Mouse (Mus musculus): Measurements from ENCODE around the gene Gm49393. TPM values are rescaled to one million over a fixed set of nuclear protein-coding genes. Genes with fewer than 3 reads are reported as not detected.
"Not testable (repeated sequence)": the region's sequence is repeated elsewhere in the genome, so short reads cannot be mapped to it uniquely, and the experiment has no call there.

The Gm49393 gene
- not detected in 2 replicates for polyA plus RNA-seq (2014; fragmentation: Nextera tagmentation; extraction: Ambion mirVana)

DNA sequence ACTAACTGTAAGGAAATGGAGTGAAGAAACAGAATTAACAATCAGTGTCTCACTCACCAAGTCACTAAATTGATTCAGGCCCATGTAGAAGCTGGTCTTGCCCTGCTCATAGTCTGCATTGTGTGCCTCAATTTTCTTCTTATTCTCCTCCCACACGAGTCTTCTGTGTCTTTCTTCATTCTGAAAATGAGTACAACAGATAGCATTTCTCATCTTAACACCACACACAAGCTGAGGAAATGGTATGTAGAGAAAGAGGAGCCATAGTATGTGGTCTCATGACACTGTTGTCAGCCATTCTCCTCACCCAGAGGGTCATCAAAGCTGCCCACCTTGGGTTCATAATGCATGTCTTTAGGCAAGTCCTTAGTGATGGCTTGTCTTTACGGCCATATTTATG is at the start of gene Gm49393:
TSS of gene Gm49393 (minus strand) at position 101 of the 400 bp plus-strand sequence.
- 75% methylated on average over 2 of the region's 2 CpGs for whole genome bisulfite sequencing
- not testable (repeated sequence) for H3K4me2 ChIP-seq (replicated peaks; ENCODE audit: low read depth, low read length); H3K9ac ChIP-seq (replicated peaks; ENCODE audit: low read depth, low read length); H3K36me3 ChIP-seq (ENCODE audit: control insufficient read depth, insufficient read depth, low read length); ATAC-seq (ENCODE audit: insufficient number of reproducible peaks, insufficient read depth, low FRiP score, low read depth); H3K4me1 ChIP-seq (ENCODE audit: control insufficient read depth, insufficient read depth, low read length); H3K27ac ChIP-seq (ENCODE audit: low read length); H3K9me3 ChIP-seq (ENCODE audit: control insufficient read depth, low read depth, low read length); H3K27me3 ChIP-seq (ENCODE audit: control insufficient read depth, insufficient read depth, low read length); H3K4me3 ChIP-seq (ENCODE audit: low read depth, low read length)

DNA sequence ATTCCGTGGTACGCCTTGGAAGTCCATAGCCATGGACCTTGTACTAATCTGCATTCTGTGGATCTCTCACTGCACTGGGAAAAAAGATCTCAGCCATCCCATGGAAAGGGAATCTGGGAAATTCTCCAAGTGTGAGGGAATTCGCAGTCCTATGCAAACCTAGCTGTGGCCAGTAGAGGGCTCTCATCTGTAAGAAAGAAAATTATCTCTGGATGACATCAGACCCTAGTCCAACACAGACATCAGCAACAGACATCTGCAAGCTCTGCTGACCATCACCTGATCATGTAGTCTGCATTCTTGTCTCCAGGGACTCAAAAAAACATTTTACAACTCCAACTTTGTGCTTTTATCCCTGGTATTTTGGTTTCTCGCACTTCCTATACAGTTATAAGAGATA is 36.9 kb upstream of the Gm49393 start:
- H3K27ac ChIP-seq (ENCODE audit: low read length); H3K4me3 ChIP-seq (ENCODE audit: low read depth, low read length); H3K4me1 ChIP-seq (ENCODE audit: control insufficient read depth, insufficient read depth, low read length); H3K9me3 ChIP-seq (ENCODE audit: control insufficient read depth, low read depth, low read length); H3K4me2 ChIP-seq (replicated peaks; ENCODE audit: low read depth, low read length); H3K27me3 ChIP-seq (ENCODE audit: control insufficient read depth, insufficient read depth, low read length); ATAC-seq (ENCODE audit: insufficient number of reproducible peaks, insufficient read depth, low FRiP score, low read depth); H3K9ac ChIP-seq (replicated peaks; ENCODE audit: low read depth, low read length); H3K36me3 ChIP-seq (ENCODE audit: control insufficient read depth, insufficient read depth, low read length): not testable (repeated sequence)
- WGBS, result 73% methylated on average over 4 of the region's 4 CpGs

DNA sequence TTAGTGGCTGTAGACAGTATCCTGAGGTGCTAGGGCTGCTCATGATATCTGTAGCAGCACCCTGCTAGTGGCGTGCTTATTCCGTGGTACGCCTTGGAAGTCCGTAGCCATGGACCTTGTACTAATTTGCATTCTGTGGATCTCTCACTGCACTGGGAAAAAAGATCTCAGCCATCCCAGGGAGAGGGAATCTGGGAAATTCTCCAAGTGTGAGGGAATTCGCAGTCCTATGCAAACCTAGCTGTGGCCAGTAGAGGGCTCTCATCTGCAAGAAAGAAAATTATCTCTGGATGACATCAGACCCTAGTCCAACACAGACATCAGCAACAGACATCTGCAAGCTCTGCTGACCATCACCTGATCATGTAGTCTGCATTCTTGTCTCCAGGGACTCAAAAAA is 28.6 kb upstream of the Gm49393 start:
- H3K9me3 ChIP-seq (ENCODE audit: control insufficient read depth, low read depth, low read length); H3K4me1 ChIP-seq (ENCODE audit: control insufficient read depth, insufficient read depth, low read length); ATAC-seq (ENCODE audit: insufficient number of reproducible peaks, insufficient read depth, low FRiP score, low read depth); H3K27me3 ChIP-seq (ENCODE audit: control insufficient read depth, insufficient read depth, low read length); H3K4me3 ChIP-seq (ENCODE audit: low read depth, low read length); H3K36me3 ChIP-seq (ENCODE audit: control insufficient read depth, insufficient read depth, low read length); H3K9ac ChIP-seq (replicated peaks; ENCODE audit: low read depth, low read length); H3K27ac ChIP-seq (ENCODE audit: low read length); H3K4me2 ChIP-seq (replicated peaks; ENCODE audit: low read depth, low read length): not testable (repeated sequence)
- WGBS, result 40% methylated on average over 5 of the region's 5 CpGs

DNA sequence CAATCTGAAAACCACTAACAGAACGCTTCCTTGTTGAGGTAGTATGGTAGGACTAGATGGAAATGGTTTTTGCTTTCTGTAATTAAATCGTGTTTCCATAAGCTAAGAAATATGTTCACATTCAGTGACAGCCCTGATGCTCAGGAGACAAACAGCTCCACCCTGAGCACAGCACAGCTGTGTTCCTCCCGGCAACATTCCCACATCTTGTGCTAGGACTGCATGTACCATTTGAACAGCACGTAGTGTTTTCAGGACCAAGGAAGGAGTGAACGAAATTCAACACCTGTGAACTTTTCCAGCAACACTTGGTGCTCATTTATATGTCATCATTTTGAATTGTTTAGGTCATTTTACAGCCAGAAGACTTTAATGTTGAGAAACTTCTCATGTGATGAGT is 26.3 kb upstream of the Gm49393 start:
- Histone ChIP-seq H3K4me1 (ENCODE audit: control insufficient read depth, insufficient read depth, low read length) (no peaks in the 10 kb centered on the region), H3K4me3 (ENCODE audit: low read depth, low read length) (no peak overlapping the region), H3K27me3 (ENCODE audit: control insufficient read depth, insufficient read depth, low read length) (no peaks in the 10 kb centered on the region), H3K9me3 (ENCODE audit: control insufficient read depth, low read depth, low read length) (no peaks in the 10 kb centered on the region; the same call in 1 of the 2 replicates), H3K4me2 (replicated peaks; ENCODE audit: low read depth, low read length) (no peak overlapping the region), H3K36me3 (ENCODE audit: control insufficient read depth, insufficient read depth, low read length) (no peaks in the 10 kb centered on the region), H3K27ac (ENCODE audit: low read length) (no peak overlapping the region), H3K9ac (replicated peaks; ENCODE audit: low read depth, low read length) (no peak overlapping the region)
- ATAC-seq (ENCODE audit: insufficient number of reproducible peaks, insufficient read depth, low FRiP score, low read depth), result no peak
- 70% methylated on average over 5 of the region's 5 CpGs for WGBS

DNA sequence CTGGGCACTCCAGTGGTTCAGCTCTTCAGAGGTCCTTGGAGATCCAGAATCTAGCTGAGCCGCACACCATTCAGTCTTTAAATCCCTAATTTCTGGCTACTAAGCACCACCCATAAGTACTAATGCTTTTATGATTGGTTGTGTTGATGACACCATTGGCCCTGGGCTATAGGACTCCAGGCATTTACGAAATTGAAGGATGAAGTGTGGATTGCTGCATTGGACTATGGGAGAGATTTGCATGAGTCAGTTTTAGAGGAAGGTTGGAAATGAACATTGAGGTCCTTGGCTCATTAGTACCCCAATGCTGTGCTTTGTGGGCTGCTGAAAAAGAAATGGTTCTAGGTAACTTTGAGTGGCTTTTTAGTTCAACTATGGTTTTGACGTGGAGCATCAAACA is 6.5 kb upstream of the Gm49393 start, which contains the start of gene Tpbpa:
TSS of gene Tpbpa (minus strand) at position 101 of the 400 bp plus-strand sequence.
- H3K27me3 ChIP-seq (ENCODE audit: control insufficient read depth, insufficient read depth, low read length); H3K4me2 ChIP-seq (replicated peaks; ENCODE audit: low read depth, low read length); H3K4me1 ChIP-seq (ENCODE audit: control insufficient read depth, insufficient read depth, low read length); H3K9ac ChIP-seq (replicated peaks; ENCODE audit: low read depth, low read length); H3K36me3 ChIP-seq (ENCODE audit: control insufficient read depth, insufficient read depth, low read length); H3K4me3 ChIP-seq (ENCODE audit: low read depth, low read length); H3K27ac ChIP-seq (ENCODE audit: low read length); H3K9me3 ChIP-seq (ENCODE audit: control insufficient read depth, low read depth, low read length); ATAC-seq (ENCODE audit: insufficient number of reproducible peaks, insufficient read depth, low FRiP score, low read depth): not testable (repeated sequence)
- 71% methylated on average over 3 of the region's 3 CpGs for WGBS

DNA sequence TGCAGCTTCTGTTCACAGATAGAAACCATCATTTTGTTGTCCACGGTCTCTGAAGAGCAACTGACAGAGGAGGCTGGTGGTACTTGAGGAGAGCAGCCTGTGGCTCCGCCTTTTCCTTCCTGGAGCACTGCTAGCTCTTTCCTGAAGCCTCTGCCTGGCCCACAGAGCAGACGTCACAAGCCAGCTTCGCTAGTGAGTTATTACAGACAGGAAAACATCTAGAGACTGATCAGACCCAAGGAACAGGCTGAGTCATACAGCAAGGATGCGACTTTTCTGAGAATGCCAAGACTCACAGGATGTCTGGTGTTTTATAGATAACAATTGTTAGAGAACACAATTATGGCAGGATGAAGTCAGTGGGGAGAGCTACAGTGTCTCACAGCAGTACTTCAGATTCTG is 1.1 kb upstream of the Gm49393 start, which contains the start of the genes Gm49391 and Ctla2a:
TSS of gene Gm49391 (minus strand) at position 72 of the 402 bp plus-strand sequence.
TSS of gene Ctla2a (minus strand) at position 126 of the 402 bp plus-strand sequence.
- WGBS, result 55% methylated on average over 5 of the region's 5 CpGs
- H3K27me3 ChIP-seq (ENCODE audit: control insufficient read depth, insufficient read depth, low read length), result no peaks in the 10 kb centered on the region
- H3K4me1 ChIP-seq (ENCODE audit: control insufficient read depth, insufficient read depth, low read length), result no peaks in the 10 kb centered on the region
- no peaks in the 10 kb centered on the region for H3K36me3 ChIP-seq (ENCODE audit: control insufficient read depth, insufficient read depth, low read length)
- H3K27ac ChIP-seq (ENCODE audit: low read length), result no peak within 1 kb of the TSS
- no peaks in the 10 kb centered on the region for H3K9me3 ChIP-seq (ENCODE audit: control insufficient read depth, low read depth, low read length)
- no peak within 1 kb of the TSS for H3K4me3 ChIP-seq (ENCODE audit: low read depth, low read length)
- peak; percentile 53; the same call in 1 of the 2 replicates for ATAC-seq (ENCODE audit: insufficient number of reproducible peaks, insufficient read depth, low FRiP score, low read depth)
- H3K9ac ChIP-seq (replicated peaks; ENCODE audit: low read depth, low read length), result no peak within 1 kb of the TSS
- H3K4me2 ChIP-seq (replicated peaks; ENCODE audit: low read depth, low read length), result no peak within 1 kb of the TSS

DNA sequence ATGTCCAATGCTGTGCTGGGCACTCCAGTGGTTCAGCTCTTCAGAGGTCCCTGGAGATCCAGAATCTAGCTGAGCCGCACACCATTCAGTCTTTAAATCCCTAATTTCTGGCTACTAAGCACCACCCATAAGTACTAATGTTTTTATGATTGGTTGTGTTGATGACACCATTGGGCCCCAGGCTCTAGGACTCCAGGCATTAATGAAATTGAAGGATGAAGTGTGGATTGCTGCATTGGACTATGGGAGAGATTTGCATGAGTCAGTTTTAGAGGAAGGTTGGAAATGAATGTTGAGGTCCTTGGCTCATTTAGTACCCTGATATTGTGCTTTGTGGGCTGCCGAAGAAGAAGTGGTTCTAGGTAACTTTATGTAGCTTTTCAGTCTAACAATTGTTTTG is 30.6 kb downstream of the Gm49393 start, which contains the start of gene Tpbpb:
TSS of gene Tpbpb (minus strand) at position 101 of the 400 bp plus-strand sequence.
- H3K9ac ChIP-seq (replicated peaks; ENCODE audit: low read depth, low read length); H3K27ac ChIP-seq (ENCODE audit: low read length); H3K4me3 ChIP-seq (ENCODE audit: low read depth, low read length); H3K9me3 ChIP-seq (ENCODE audit: control insufficient read depth, low read depth, low read length); H3K4me2 ChIP-seq (replicated peaks; ENCODE audit: low read depth, low read length); H3K27me3 ChIP-seq (ENCODE audit: control insufficient read depth, insufficient read depth, low read length); H3K4me1 ChIP-seq (ENCODE audit: control insufficient read depth, insufficient read depth, low read length); ATAC-seq (ENCODE audit: insufficient number of reproducible peaks, insufficient read depth, low FRiP score, low read depth); H3K36me3 ChIP-seq (ENCODE audit: control insufficient read depth, insufficient read depth, low read length): not testable (repeated sequence)
- 81% methylated on average over 2 of the region's 2 CpGs for WGBS

DNA sequence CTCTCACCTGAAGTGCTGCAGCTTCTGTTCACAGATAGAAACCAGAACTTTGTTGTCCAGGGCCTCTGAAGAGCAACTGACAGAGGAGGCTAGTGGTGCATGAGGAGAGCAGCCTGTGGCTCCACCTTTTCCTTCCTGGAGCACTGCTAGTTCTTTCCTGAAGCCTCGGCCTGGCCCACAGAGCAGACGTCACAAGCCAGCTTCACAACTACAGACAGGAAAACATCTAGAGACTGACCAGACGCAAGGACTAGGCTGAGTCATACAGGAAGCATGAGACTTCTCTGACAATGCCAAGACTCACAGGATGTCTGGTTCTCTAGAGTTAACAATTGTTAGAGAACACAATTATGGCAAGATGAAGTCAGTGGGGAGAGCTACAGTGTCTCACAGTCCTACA is 38.1 kb downstream of the Gm49393 start, which contains the start of gene Ctla2b:
TSS of gene Ctla2b (minus strand) at position 120 of the 400 bp plus-strand sequence.
- no peak within 1 kb of the TSS for H3K4me3 ChIP-seq (ENCODE audit: low read depth, low read length)
- H3K4me2 ChIP-seq (replicated peaks; ENCODE audit: low read depth, low read length), result no peak within 1 kb of the TSS
- no peaks in the 10 kb centered on the region for H3K36me3 ChIP-seq (ENCODE audit: control insufficient read depth, insufficient read depth, low read length)
- H3K27me3 ChIP-seq (ENCODE audit: control insufficient read depth, insufficient read depth, low read length), result no peaks in the 10 kb centered on the region
- no peaks in the 10 kb centered on the region for H3K9me3 ChIP-seq (ENCODE audit: control insufficient read depth, low read depth, low read length)
- H3K4me1 ChIP-seq (ENCODE audit: control insufficient read depth, insufficient read depth, low read length), result no peaks in the 10 kb centered on the region
- H3K9ac ChIP-seq (replicated peaks; ENCODE audit: low read depth, low read length), result no peak within 1 kb of the TSS
- WGBS, result 62% methylated on average over 3 of the region's 3 CpGs
- 0 out of 2 replicates have a peak, but pooled peaks have one; percentile 42 for ATAC-seq (ENCODE audit: insufficient number of reproducible peaks, insufficient read depth, low FRiP score, low read depth)
- H3K27ac ChIP-seq (ENCODE audit: low read length), result no peak within 1 kb of the TSS

DNA sequence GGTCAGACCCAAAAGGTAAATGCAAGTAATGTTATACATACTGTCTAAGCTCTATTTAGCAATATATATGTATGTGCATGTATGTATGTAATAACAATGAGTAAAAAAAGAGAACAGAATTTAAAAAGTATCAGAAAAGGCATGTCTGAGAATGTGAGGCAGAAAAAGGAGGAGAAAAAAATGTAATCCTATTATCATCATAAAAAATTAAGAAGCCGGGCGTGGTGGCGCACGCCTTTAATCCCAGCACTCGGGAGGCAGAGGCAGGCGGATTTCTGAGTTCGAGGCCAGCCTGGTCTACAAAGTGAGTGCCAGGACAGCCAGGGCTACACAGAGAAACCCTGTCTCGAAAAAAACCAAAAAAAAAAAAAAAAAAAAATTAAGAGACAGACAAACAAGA is 38.6 kb downstream of the Gm49393 start, which contains the start of gene Gm49392:
TSS of gene Gm49392 (minus strand) at position 101 of the 400 bp plus-strand sequence.
- not testable (repeated sequence) for H3K36me3 ChIP-seq (ENCODE audit: control insufficient read depth, insufficient read depth, low read length); H3K27me3 ChIP-seq (ENCODE audit: control insufficient read depth, insufficient read depth, low read length); H3K9me3 ChIP-seq (ENCODE audit: control insufficient read depth, low read depth, low read length); H3K4me3 ChIP-seq (ENCODE audit: low read depth, low read length); H3K9ac ChIP-seq (replicated peaks; ENCODE audit: low read depth, low read length); H3K4me1 ChIP-seq (ENCODE audit: control insufficient read depth, insufficient read depth, low read length); H3K4me2 ChIP-seq (replicated peaks; ENCODE audit: low read depth, low read length); H3K27ac ChIP-seq (ENCODE audit: low read length); ATAC-seq (ENCODE audit: insufficient number of reproducible peaks, insufficient read depth, low FRiP score, low read depth)
- 77% methylated on average over 8 of the region's 8 CpGs for WGBS
